Mouse (Mus musculus) ES-Bruce4 (cell line): ENCODE measurements around the gene Esrrg.

Experiments used
- CTCF ChIP-seq: IDR thresholded peaks from one replicate; pipeline ENCODE4 v1.8.1; 2011; ENCODE audit warnings: low read depth, low read length
- EP300 ChIP-seq: IDR thresholded peaks from 2 replicates; pipeline ENCODE4 v1.6.1; 2011; ENCODE audit warnings: low read depth, low read length; ENCODE audit not compliant: insufficient read depth

DNA sequence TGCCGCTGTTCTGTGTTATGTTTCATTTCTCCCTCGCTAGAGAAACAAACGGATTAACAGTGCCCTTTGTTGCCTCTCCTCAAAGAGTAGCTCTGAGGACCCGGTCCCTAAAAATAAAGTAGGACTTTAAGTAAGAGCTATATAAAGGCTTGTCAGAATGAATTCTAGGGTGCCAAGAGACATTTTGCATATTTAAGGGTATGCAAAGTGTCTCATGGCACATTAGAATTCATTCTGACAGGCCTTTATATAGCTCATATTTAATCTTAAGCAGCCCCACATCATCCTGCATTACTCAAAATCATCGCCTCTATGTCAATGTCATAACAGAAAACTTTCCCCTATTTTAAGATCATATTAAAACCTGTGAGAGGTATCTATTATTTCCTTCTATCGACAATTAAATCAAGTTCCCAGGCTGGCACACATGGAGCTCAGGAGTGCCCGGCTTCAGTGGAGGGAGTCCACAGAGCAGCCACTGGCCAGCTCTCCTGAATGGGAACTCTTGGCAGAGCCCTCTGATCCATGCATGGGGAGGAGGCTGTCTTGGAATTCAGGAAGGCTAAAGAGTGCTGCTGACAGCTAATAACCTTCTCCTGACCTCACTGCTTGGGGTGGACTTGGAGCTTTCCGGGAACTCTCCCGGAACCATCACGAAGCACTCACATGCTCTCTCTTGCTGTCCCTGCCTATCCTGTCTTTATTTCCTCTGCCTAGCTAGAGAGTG is 606.5 kb downstream of the Esrrg start:
- TF ChIP-seq CTCF (no peak), EP300 (no peak)
